Mouse (Mus musculus): ENCODE results near the gene Aifm1. TPM values are rescaled to one million over a fixed set of nuclear protein-coding genes. Genes with fewer than 3 reads are reported as not detected.
A peak's percentile ranks its signal among the peaks of the same experiment; 100 is the strongest.

The Aifm1 gene
- polyA plus RNA-seq, 1 experiment from 2014 or later, result 68.9 TPM

DNA sequence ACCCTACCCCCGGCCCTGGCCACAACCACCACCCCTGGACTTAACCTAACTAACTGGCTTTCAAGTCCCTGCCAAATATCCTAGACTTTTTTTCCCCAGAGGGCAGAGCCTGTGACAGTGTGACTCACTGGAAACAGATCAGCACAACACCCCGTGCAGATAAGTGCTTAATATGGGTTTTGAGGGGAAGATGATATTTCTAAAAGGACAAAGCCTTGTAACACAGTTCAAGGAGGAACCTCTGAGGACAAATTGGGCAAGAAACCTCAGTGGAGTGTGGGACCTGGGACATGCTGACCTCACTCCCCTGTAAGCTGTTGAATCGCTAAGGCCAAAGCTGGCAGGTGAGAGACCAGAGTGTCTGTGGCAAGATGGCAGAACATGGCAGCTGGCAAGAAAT is 8.3 kb upstream of the Aifm1 start:
- Histone ChIP-seq H3K9me3 (ENCODE audit: control insufficient read depth) (no peaks in the 10 kb centered on the region), H3K9ac (ENCODE audit: low read depth, low read length) (no peak overlapping the region), H3K4me2 (replicated peaks; ENCODE audit: low read depth) (no peak overlapping the region), H3K4me1 (replicated peaks; ENCODE audit: control insufficient read depth, insufficient read depth, low read length) (no peaks in the 10 kb centered on the region), H3K4me3 (ENCODE audit: low read depth, low read length) (no peak overlapping the region), H3K36me3 (ENCODE audit: control insufficient read depth, insufficient read depth) (no peaks in the 10 kb centered on the region), H3K27ac (ENCODE audit: low read depth, low read length) (no peak overlapping the region), H3K27me3 (replicated peaks; ENCODE audit: control insufficient read depth, insufficient read depth, low read length) (no peaks in the 10 kb centered on the region)
- no peak for TF ChIP-seq CTCF (IDR thresholded peaks at IDR 0.05; ENCODE audit: low read depth)
- 80% methylated on average over 3 of the region's 3 CpGs for WGBS
- ATAC-seq, result no peak

DNA sequence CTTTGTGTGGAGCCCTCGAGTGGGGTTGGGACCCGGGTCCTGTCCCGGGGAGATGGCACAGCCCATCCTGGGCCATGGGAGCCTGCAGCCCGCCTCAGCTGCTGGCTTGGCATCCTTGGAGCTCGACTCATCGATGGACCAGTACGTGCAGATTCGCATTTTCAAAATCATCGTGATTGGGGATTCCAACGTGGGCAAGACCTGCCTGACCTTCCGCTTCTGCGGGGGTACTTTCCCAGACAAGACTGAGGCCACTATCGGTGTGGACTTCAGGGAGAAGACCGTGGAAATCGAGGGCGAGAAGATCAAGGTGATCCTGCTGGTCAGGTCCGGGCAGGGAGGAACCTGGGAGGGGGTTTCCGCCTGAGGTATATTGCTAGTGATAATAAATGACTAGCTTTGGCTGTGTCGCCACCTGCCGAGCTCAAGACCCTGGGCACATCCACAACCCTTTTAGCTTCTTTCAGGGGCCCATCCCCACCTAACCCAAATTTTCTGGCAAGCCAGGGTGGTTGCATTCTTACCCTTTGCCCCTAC is 6.3 kb upstream of the Aifm1 start:
- peak overlapping the region; percentile 69 for H3K4me2 ChIP-seq (replicated peaks; ENCODE audit: low read depth)
- peak overlapping the region; percentile 36 for H3K4me3 ChIP-seq (ENCODE audit: low read depth, low read length)
- no peaks in the 10 kb centered on the region for H3K36me3 ChIP-seq (ENCODE audit: control insufficient read depth, insufficient read depth)
- H3K27ac ChIP-seq (ENCODE audit: low read depth, low read length), result no peak overlapping the region
- no peak for ATAC-seq
- WGBS, result 31% methylated on average over 20 of the region's 20 CpGs
- H3K27me3 ChIP-seq (replicated peaks; ENCODE audit: control insufficient read depth, insufficient read depth, low read length), result no peaks in the 10 kb centered on the region
- TF ChIP-seq CTCF (IDR thresholded peaks at IDR 0.05; ENCODE audit: low read depth), result no peak
- no peaks in the 10 kb centered on the region for H3K9me3 ChIP-seq (ENCODE audit: control insufficient read depth)
- H3K4me1 ChIP-seq (replicated peaks; ENCODE audit: control insufficient read depth, insufficient read depth, low read length), result no peaks in the 10 kb centered on the region
- H3K9ac ChIP-seq (ENCODE audit: low read depth, low read length), result 0 out of 2 replicates have a peak overlapping the region, but pooled peaks have one; percentile 22

DNA sequence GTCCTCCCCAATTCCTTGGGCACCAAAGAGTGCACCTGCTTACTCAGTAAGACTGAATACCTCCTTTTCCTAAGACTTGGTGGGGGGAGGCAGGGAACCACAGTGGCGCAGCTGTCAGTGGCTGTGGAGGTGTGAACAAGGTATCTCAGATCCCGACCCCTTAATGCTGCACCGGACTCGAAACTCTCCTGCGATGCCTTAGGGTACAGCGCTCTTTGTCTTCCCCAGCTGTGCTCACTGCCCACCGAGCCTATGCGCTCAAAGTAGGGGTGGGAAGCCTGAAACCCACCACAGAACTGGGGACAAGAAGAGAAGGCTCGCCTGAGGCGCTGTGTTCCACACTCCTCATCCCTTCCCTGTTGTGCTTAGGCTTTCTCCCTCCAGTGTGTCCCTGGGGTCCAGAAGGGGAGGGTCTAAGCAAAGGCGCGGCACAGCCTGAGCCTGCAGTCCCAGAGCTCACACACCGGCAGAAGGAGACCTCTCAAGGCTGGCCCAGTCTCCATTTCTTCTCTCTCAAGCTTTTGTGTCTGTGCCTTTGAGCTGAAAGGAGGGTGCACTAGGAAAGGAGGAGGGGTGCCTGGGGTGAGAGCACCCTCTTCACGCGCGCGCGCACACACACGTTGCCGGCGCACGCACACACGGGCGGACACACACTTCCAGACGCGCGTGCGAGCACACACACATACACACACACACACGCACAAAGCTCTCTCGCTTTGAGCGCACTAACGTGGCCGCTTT is 5.6 kb upstream of the Aifm1 start, which contains the start of gene Rab33a:
Rab33a (plus strand) TSS at position 478 of the 741 bp plus-strand sequence.
- Histone ChIP-seq H3K4me3 (ENCODE audit: low read depth, low read length) (peak within 1 kb of the TSS; percentile 36), H3K36me3 (ENCODE audit: control insufficient read depth, insufficient read depth) (no peaks in the 10 kb centered on the region), H3K9ac (ENCODE audit: low read depth, low read length) (0 out of 2 replicates have a peak within 1 kb of the TSS, but pooled peaks have one; percentile 26), H3K27ac (ENCODE audit: low read depth, low read length) (no peak within 1 kb of the TSS), H3K4me2 (replicated peaks; ENCODE audit: low read depth) (peak within 1 kb of the TSS; percentile 69), H3K9me3 (ENCODE audit: control insufficient read depth) (no peaks in the 10 kb centered on the region), H3K27me3 (replicated peaks; ENCODE audit: control insufficient read depth, insufficient read depth, low read length) (no peaks in the 10 kb centered on the region), H3K4me1 (replicated peaks; ENCODE audit: control insufficient read depth, insufficient read depth, low read length) (no peaks in the 10 kb centered on the region)
- TF ChIP-seq CTCF (IDR thresholded peaks at IDR 0.05; ENCODE audit: low read depth), result no peak
- ATAC-seq, result 0 out of 2 replicates have a peak, but pooled peaks have one; percentile 6
- WGBS, result 29% methylated on average over 33 of the region's 33 CpGs

DNA sequence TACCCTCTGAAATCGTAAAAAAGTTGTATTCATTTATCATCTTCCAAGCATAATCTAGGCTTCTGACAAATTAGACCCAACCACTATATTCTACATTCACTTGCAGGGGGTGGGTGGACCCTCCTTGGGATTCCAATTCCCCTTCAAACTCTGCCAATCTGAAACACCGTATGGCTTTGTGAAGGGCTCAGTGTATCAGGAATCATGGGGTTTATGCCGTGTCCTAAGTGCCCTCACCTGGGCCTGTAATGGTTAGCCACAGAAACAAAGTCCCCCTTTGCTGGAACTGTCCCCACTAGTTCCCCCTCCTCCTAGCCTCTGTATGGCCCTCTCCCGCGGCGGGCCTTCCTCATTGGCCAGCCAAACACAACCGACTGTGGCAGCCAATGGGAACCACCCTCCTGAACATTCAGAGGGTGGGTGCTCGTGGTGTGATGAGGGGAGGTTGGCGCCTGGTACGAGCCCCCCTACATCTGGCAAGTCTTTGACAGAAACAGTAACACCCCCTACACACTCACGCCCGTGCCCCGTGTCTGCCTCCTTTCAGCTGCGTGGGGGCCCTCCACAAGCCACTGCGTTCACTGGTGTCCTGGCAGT is 4.9 kb upstream of the Aifm1 start:
- no peak for TF ChIP-seq CTCF (IDR thresholded peaks at IDR 0.05; ENCODE audit: low read depth)
- Histone ChIP-seq H3K9ac (ENCODE audit: low read depth, low read length) (no peak overlapping the region), H3K9me3 (ENCODE audit: control insufficient read depth) (no peaks in the 10 kb centered on the region), H3K4me2 (replicated peaks; ENCODE audit: low read depth) (peak overlapping the region; percentile 69), H3K4me1 (replicated peaks; ENCODE audit: control insufficient read depth, insufficient read depth, low read length) (no peaks in the 10 kb centered on the region), H3K27ac (ENCODE audit: low read depth, low read length) (no peak overlapping the region), H3K4me3 (ENCODE audit: low read depth, low read length) (peak overlapping the region; percentile 36; the same call in 1 of the 2 replicates), H3K36me3 (ENCODE audit: control insufficient read depth, insufficient read depth) (no peaks in the 10 kb centered on the region), H3K27me3 (replicated peaks; ENCODE audit: control insufficient read depth, insufficient read depth, low read length) (no peaks in the 10 kb centered on the region)
- 0 out of 2 replicates have a peak, but pooled peaks have one; percentile 6 for ATAC-seq
- 37% methylated on average over 15 of the region's 15 CpGs for WGBS

DNA sequence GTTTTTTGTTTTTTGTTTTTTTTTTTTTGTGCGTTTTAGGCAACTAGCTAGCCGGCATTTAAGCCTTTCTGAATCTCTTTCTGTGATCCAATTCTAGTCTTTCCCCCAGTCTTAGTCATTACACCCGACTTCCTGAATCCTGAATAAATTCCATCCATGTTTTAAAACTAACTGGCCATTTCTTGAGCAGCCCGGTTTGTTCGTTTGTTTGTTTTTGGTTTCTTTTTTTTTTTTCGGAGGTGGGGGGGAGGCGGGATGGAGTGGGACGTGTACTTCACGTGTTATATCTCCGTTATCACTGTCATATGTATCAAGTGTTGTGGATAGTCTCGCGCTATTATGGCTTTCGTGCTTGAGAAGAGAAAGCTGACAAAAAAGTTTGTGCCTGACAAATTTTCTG is 461 bp upstream of the Aifm1 start:
- TF ChIP-seq CTCF (IDR thresholded peaks at IDR 0.05; ENCODE audit: low read depth), result no peak
- Histone ChIP-seq H3K4me2 (replicated peaks; ENCODE audit: low read depth) (peak overlapping the region; percentile 61), H3K4me1 (replicated peaks; ENCODE audit: control insufficient read depth, insufficient read depth, low read length) (no peaks in the 10 kb centered on the region), H3K4me3 (ENCODE audit: low read depth, low read length) (peak overlapping the region; percentile 52), H3K9me3 (ENCODE audit: control insufficient read depth) (no peaks in the 10 kb centered on the region), H3K9ac (ENCODE audit: low read depth, low read length) (no peak overlapping the region), H3K36me3 (ENCODE audit: control insufficient read depth, insufficient read depth) (no peaks in the 10 kb centered on the region), H3K27ac (ENCODE audit: low read depth, low read length) (0 out of 2 replicates have a peak overlapping the region, but pooled peaks have one; percentile 1), H3K27me3 (replicated peaks; ENCODE audit: control insufficient read depth, insufficient read depth, low read length) (no peaks in the 10 kb centered on the region)
- 18% methylated on average over 13 of the region's 13 CpGs for WGBS
- ATAC-seq, result no peak

DNA sequence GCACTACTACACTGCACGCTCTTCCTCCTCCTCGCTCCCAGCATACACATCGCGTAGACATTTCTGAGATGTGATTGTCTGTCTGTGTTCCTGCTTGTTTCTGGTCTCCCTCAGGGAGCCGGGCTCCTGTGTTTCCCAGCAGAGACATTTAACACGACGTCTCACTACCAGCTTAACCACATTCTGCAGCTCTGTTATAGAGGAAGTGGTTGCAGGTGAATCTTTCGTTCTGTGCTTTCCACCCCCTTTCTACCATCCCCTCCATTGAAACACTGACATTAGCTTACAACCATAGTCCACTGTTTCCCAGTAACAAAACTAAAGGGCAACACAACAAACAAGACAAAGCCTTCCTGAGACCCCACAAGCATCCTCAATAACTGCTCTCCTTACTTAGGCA is 19.6 kb downstream of the Aifm1 start:
- Histone ChIP-seq H3K27me3 (replicated peaks; ENCODE audit: control insufficient read depth, insufficient read depth, low read length) (no peaks in the 10 kb centered on the region), H3K4me1 (replicated peaks; ENCODE audit: control insufficient read depth, insufficient read depth, low read length) (no peaks in the 10 kb centered on the region), H3K27ac (ENCODE audit: low read depth, low read length) (no peak overlapping the region), H3K9ac (ENCODE audit: low read depth, low read length) (no peak overlapping the region), H3K9me3 (ENCODE audit: control insufficient read depth) (no peaks in the 10 kb centered on the region), H3K4me3 (ENCODE audit: low read depth, low read length) (no peak overlapping the region), H3K4me2 (replicated peaks; ENCODE audit: low read depth) (no peak overlapping the region), H3K36me3 (ENCODE audit: control insufficient read depth, insufficient read depth) (no peaks in the 10 kb centered on the region; the same call in 1 of the 2 replicates)
- 90% methylated on average over 8 of the region's 8 CpGs for WGBS
- TF ChIP-seq CTCF (IDR thresholded peaks at IDR 0.05; ENCODE audit: low read depth), result no peak
- ATAC-seq, result no peak

Measured in intestine, postnatal 0 days (tissue).